Mouse (Mus musculus): ENCODE results near the gene Stambp.

DNA sequence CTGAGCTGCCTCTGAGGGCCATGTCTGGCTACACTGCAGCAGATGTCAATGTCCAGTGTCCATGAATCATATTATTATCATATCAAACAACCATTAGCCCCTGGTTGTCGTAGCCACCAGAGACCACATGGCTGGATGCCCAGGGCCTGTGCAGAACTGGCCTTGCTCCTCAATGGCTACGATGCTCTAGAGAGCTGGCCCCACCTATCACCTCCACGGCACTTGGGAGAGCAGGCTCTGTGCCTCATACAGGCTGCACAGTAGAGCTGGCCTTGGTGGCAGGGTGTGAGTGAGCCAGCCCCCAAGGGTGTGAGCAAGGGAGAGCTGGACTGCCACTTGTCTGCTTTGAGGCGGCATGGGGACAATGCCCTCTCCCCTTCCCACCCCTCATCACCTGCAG lies 41.9 kb upstream of the Stambp start:
- TF ChIP-seq CTCF (IDR thresholded peaks at IDR 0.05; ENCODE audit: insufficient read depth, low read length) = no peak
- no peak for TF ChIP-seq POLR2A (IDR thresholded peaks at IDR 0.05; ENCODE audit: borderline replicate concordance, extremely low read depth, low read depth, low read length)
